Mouse (Mus musculus) G1E (cell line): ENCODE measurements around the gene Vkorc1.

Experiments used
- CTCF ChIP-seq: IDR thresholded peaks from 2 replicates; pipeline ENCODE4 v1.5.1; 2012; ENCODE audit warnings: low read depth, low read length, inconsistent platforms, mixed read lengths
- GATA1 ChIP-seq: IDR thresholded peaks from 2 replicates; pipeline ENCODE4 v1.6.1; 2012; ENCODE audit warnings: borderline replicate concordance, low read length, inconsistent platforms, mixed read lengths
- GATA2 ChIP-seq: IDR thresholded peaks from 2 replicates; pipeline ENCODE4 v1.6.1; 2012; ENCODE audit warnings: low read depth, low read length, inconsistent platforms, borderline replicate concordance
- POLR2AphosphoS5 ChIP-seq: IDR thresholded peaks from 2 replicates; pipeline ENCODE4 v1.6.1; 2012; ENCODE audit warnings: low read depth, low read length, inconsistent platforms; ENCODE audit not compliant: insufficient replicate concordance
- TAL1 ChIP-seq: conservative IDR thresholded peaks from 2 replicates; pipeline ENCODE4 v1.6.1; 2012; ENCODE audit warnings: low read depth, low read length, inconsistent platforms, mixed read lengths

DNA sequence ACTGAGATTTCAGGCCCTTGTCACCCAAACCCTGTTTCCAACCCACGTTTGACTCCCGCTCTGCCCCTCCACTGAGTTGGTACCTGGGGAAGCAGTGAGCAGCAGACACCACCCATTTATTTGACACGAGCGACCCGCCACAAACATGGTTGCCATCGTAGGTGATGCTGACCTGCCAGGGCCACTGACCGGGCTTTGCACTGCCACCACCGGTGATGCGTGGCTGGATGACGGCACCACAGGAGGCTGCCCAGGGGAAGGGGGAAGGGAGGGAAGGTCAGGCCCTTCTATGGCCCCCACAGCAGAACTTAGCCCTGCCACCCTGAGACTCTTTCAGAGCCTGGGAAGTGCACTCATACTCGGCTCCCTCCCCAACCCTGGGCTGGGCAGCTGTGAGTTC lies 32.3 kb upstream of the Vkorc1 start:
- no peak for TF ChIP-seq CTCF
- no peak for TF ChIP-seq TAL1
- no peak for TF ChIP-seq GATA1
- no peak for TF ChIP-seq POLR2AphosphoS5
- TF ChIP-seq GATA2: no peak
